Mouse (Mus musculus) kidney, adult 2 months (tissue): ENCODE results near the gene Crlf1. TPM values are rescaled to one million over a fixed set of nuclear protein-coding genes. Genes with fewer than 3 reads are reported as not detected.
A peak's percentile ranks its signal among the peaks of the same experiment; 100 is the strongest.

ENCODE experiments used
- DNase-seq: peaks from one replicate; pipeline ENCODE4 v3.0.0; 2021
- H3K27ac ChIP-seq: fragments of 200-500 bp; 2 replicates; pipeline ENCODE4 v1.5.1; 2012; ENCODE audit warnings: low read depth, low read length, control low read depth, inconsistent platforms; ENCODE audit not compliant: insufficient read depth
- H3K27me3 ChIP-seq: fragments of 200-500 bp; replicated peaks from 2 replicates; pipeline ENCODE4 v1.6.1; 2012; ENCODE audit warnings: mild to moderate bottlenecking, moderate library complexity, low read length, inconsistent platforms; ENCODE audit not compliant: control insufficient read depth, insufficient read depth
- H3K36me3 ChIP-seq: fragments of 200-500 bp; 2 replicates; pipeline ENCODE4 v1.6.1; 2012; ENCODE audit warnings: mild to moderate bottlenecking, moderate library complexity, low read length, inconsistent platforms; ENCODE audit not compliant: control insufficient read depth, insufficient read depth
- H3K4me1 ChIP-seq: fragments of 200-500 bp; 2 replicates; pipeline ENCODE4 v1.6.1; 2011; ENCODE audit warnings: low read length; ENCODE audit not compliant: control insufficient read depth, insufficient read depth
- H3K4me3 ChIP-seq: fragments of 200-500 bp; 2 replicates; pipeline ENCODE4 v1.5.1; 2011; ENCODE audit warnings: mild to moderate bottlenecking, low read depth, low read length, control low read depth; ENCODE audit not compliant: insufficient read depth
- CTCF ChIP-seq: fragments of 200-500 bp; conservative IDR thresholded peaks from 2 replicates; pipeline ENCODE4 v1.5.1; 2011; ENCODE audit warnings: low read depth, mild to moderate bottlenecking, control low read depth, low read length, moderate library complexity, mixed read lengths; ENCODE audit not compliant: insufficient read depth, insufficient read length
- POLR2A ChIP-seq: fragments of 200-500 bp; IDR thresholded peaks from one replicate; pipeline ENCODE4 v1.6.1; 2011; ENCODE audit warnings: low read depth, low read length, control low read depth
- WGBS: fragments of 180-500 bp; shearing (Covaris S2); methylation state at CpG from one replicate; pipeline ENCODE4 v1.1.7; 2018; 5-methylcytosine and 5-hydroxymethylcytosine counted together
- polyA plus RNA-seq: library from polyadenylated mRNA; depleted of rRNA; stranded (reverse); fragments of >200 nt; gene quantifications from 2 replicates; pipeline ENCODE4 v1.2.3, GENCODE M21; 2012

The Crlf1 gene
- polyA plus RNA-seq, 1 experiment, result 2.6 TPM

- no peaks in the 10 kb centered on the region for H3K36me3 ChIP-seq
- peak within 1 kb of the TSS; percentile 79 for H3K4me3 ChIP-seq
- DNase-seq, result peak; percentile 100
- H3K27ac ChIP-seq, result peak within 1 kb of the TSS; percentile 91
- WGBS, result under 1% methylated on average over 57 of the region's 58 CpGs
- no peaks in the 10 kb centered on the region for H3K27me3 ChIP-seq
- TF ChIP-seq CTCF (0 out of 2 replicates have a peak, but pooled peaks have one; percentile 0), POLR2A (peak; percentile 47)
- H3K4me1 ChIP-seq, result peaks cover 19% of the 10 kb centered on the region; the same call in 1 of the 2 replicates
These were observed 46.3 kb downstream of the Crlf1 start, which contains the start of gene Ell for GRCm38 (mm10) chr8:70539077-70539813. Ell (plus strand) TSS chr8:70539457.

- Histone ChIP-seq H3K4me3 (peak overlapping the region; percentile 79), H3K27me3 (no peaks in the 10 kb centered on the region), H3K27ac (peak overlapping the region; percentile 77), H3K36me3 (no peaks in the 10 kb centered on the region), H3K4me1 (peaks cover 21% of the 10 kb centered on the region; the same call in 1 of the 2 replicates)
- WGBS, result 2% methylated on average over 4 of the region's 4 CpGs
- no peak for TF ChIP-seq CTCF
- TF ChIP-seq POLR2A, result no peak
- DNase-seq, result no peak
These were observed 47.1 kb downstream of the Crlf1 start for GRCm38 (mm10) chr8:70540013-70540506.

- Histone ChIP-seq H3K27ac (peak overlapping the region; percentile 77), H3K4me1 (peaks cover 21% of the 10 kb centered on the region; the same call in 1 of the 2 replicates), H3K4me3 (peak overlapping the region; percentile 79), H3K36me3 (no peaks in the 10 kb centered on the region), H3K27me3 (no peaks in the 10 kb centered on the region)
- DNase-seq, result peak; percentile 63
- WGBS, result 8% methylated on average over 7 of the region's 7 CpGs
- TF ChIP-seq POLR2A (no peak), CTCF (no peak)
These were observed 47.6 kb downstream of the Crlf1 start for GRCm38 (mm10) chr8:70540507-70541071.

GRCm38 (mm10) chr8:70541081-70541480, 48.1 kb downstream of the Crlf1 start:
- peaks cover 21% of the 10 kb centered on the region; the same call in 1 of the 2 replicates for H3K4me1 ChIP-seq
- 0 out of 2 replicates have a peak overlapping the region, but pooled peaks have one; percentile 5 for H3K27ac ChIP-seq
- 38% methylated on average over 5 of the region's 5 CpGs for WGBS
- TF ChIP-seq POLR2A, result no peak
- TF ChIP-seq CTCF, result no peak
- no peak for DNase-seq
- no peaks in the 10 kb centered on the region for H3K27me3 ChIP-seq
- H3K4me3 ChIP-seq, result peak overlapping the region; percentile 1; the same call in 1 of the 2 replicates
- no peaks in the 10 kb centered on the region for H3K36me3 ChIP-seq

GRCm38 (mm10) chr8:70544200-70544687, 51.3 kb downstream of the Crlf1 start:
- peak; percentile 43 for TF ChIP-seq CTCF
- TF ChIP-seq POLR2A, result no peak
- 27% methylated on average over 6 of the region's 6 CpGs for WGBS
- DNase-seq, result peak; percentile 71
- Histone ChIP-seq H3K27ac (peak overlapping the region; percentile 46), H3K27me3 (no peaks in the 10 kb centered on the region), H3K4me3 (no peak overlapping the region), H3K36me3 (no peaks in the 10 kb centered on the region), H3K4me1 (peaks cover 26% of the 10 kb centered on the region; the same call in 1 of the 2 replicates)

- 71% methylated on average over 4 of the region's 4 CpGs for WGBS
- TF ChIP-seq POLR2A, result no peak
- TF ChIP-seq CTCF, result no peak
- DNase-seq, result no peak
- Histone ChIP-seq H3K4me3 (no peak overlapping the region), H3K27ac (no peak overlapping the region), H3K4me1 (peaks cover 21% of the 10 kb centered on the region; the same call in 1 of the 2 replicates), H3K27me3 (no peaks in the 10 kb centered on the region), H3K36me3 (no peaks in the 10 kb centered on the region)
These were observed 53.5 kb downstream of the Crlf1 start for GRCm38 (mm10) chr8:70546412-70546811.

- Histone ChIP-seq H3K4me3 (no peak overlapping the region), H3K36me3 (no peaks in the 10 kb centered on the region), H3K27me3 (no peaks in the 10 kb centered on the region), H3K4me1 (peaks cover 22% of the 10 kb centered on the region; the same call in 1 of the 2 replicates), H3K27ac (no peak overlapping the region)
- DNase-seq, result no peak
- TF ChIP-seq CTCF (no peak), POLR2A (no peak)
- 88% methylated on average over 6 of the region's 6 CpGs for WGBS
These were observed 54.8 kb downstream of the Crlf1 start for GRCm38 (mm10) chr8:70547762-70548161.
